Mouse (Mus musculus) layer of hippocampus, adult 9-11 months (tissue): ENCODE data around the gene Pramef20.
"Not testable (repeated sequence)": the region's sequence is repeated elsewhere in the genome, so short reads cannot be mapped to it uniquely, and the experiment has no call there.

Source experiments
- DNase-seq: peaks from one replicate; pipeline ENCODE4 v3.0.0; 2022

Pramef20 gene

GRCm38 (mm10) chr4:144377911-144378310 lies at the start of gene Pramef20:
Gene Pramef20, minus strand, starts transcription at chr4:144377933.
- no peak for DNase-seq

- no peak for DNase-seq
Observed at GRCm38 (mm10) chr4:144424590-144424989, 46.9 kb upstream of the Pramef20 start.

- DNase-seq = no peak
Observed at GRCm38 (mm10) chr4:144420644-144421043, 42.9 kb upstream of the Pramef20 start.

- DNase-seq = no peak
Observed at GRCm38 (mm10) chr4:144408290-144408689, 30.6 kb upstream of the Pramef20 start, which contains the start of gene Pramef12. Gene Pramef12, minus strand, starts transcription at chr4:144408464.

GRCm38 (mm10) chr4:144406261-144406660 lies 28.5 kb upstream of the Pramef20 start:
- DNase-seq = no peak

- DNase-seq = no peak
Observed at GRCm38 (mm10) chr4:144404456-144405086, 26.8 kb upstream of the Pramef20 start.

- no peak for DNase-seq
Observed at GRCm38 (mm10) chr4:144402712-144403111, 25.0 kb upstream of the Pramef20 start.

GRCm38 (mm10) chr4:144396316-144396715 lies 18.6 kb upstream of the Pramef20 start:
- DNase-seq = no peak

GRCm38 (mm10) chr4:144357642-144358041 lies 20.1 kb downstream of the Pramef20 start, which contains the start of gene Gm13119:
Gene Gm13119, plus strand, starts transcription at chr4:144357942.
- not testable (repeated sequence) for DNase-seq

GRCm38 (mm10) chr4:144335856-144336255 lies 41.9 kb downstream of the Pramef20 start:
- not testable (repeated sequence) for DNase-seq

- DNase-seq = not testable (repeated sequence)
Observed at GRCm38 (mm10) chr4:144329949-144330348, 47.8 kb downstream of the Pramef20 start, which contains the start of gene Gm13128. Gene Gm13128, plus strand, starts transcription at chr4:144330249.
